Mouse (Mus musculus): ENCODE results near the gene Tesmin.
A peak's percentile ranks its signal among the peaks of the same experiment; 100 is the strongest.

Gene Tesmin

DNA sequence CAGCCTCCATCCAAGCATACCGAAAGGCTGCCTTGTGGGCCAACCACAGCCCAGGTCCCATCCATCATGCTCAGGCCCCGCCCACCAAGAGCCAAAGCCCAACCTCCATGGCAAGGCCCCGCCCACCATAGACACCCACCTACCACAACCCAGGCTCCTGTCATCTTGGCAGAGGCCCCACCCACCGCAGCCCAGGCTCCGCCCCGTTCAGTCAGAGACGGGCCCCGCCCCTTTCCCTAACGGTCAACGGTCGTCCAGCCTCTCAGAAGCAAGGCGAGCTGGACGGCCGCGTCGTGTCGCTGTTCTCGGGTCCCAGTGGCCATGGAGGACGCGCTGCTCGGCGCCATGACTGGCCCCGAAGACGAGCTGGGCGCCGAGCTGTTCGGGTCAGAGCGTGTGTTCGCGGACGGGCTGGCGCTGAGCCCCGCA is at the start of gene Tesmin:
Gene Tesmin (plus strand): TSS at position 229 of the 429 bp plus-strand sequence.
- no peak for DNase-seq (ENCODE audit: extremely low read depth, low read depth, low spot score)

DNA sequence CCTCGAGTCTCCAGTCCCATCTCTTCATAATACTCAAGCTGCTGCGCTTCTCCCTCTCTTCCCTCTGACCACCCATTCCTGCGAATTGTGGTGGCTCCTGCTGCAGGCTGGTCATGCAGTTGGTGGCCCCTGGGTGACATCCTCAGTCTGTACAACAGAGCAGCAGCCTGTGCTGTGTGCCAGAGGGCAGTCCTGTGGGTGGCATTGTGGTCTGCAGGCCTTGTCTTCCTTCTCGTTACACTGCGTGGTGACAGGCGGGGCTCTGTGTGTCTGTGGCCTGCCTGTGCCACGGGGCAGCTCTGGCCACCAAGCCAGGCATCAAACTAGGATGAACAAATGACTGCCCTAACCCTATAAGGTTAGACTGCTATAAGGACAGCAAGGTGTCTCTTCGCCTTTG is 49.5 kb upstream of the Tesmin start:
- no peak for DNase-seq (ENCODE audit: extremely low read depth, low read depth, low spot score)

DNA sequence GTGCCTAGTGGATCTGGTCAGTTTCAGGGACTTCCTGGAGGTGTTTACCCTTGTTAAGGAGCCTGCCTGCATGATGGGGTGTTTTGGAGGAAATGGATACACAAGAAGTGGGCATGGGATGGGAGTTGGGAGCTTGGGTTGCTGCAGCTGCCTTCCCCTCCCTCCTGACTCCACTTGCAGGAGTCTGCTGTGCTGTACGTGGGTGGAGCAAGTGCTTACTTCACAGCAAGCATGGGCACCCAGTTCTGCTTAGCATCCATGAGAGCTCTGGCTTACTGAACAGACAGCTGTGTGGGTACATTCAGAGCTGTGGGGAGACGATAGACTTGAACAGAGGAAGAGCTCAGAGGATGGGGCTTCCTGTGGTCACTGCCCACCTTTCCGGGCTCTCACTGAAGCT is 47.6 kb upstream of the Tesmin start:
- no peak for DNase-seq (ENCODE audit: extremely low read depth, low read depth, low spot score)

DNA sequence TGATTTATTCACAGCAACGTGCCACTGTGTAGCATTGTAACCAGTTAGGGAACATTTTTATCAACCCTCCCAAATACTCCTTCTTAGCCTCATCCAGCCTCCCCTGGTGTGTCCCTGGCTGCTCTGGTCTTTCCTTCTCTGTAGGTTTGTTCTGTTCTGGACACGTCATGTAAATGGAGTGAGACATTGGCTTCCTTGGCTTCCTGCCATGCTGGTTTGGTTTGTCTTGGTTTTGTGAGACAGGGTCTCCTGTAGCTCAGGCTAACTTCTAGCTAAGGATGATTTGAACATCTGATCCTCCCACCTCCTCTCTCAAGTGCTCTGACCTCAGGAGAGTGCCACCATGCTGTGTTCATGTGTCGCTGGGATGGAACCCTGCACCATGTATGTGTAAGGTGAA is 44.7 kb upstream of the Tesmin start:
- no peak for DNase-seq (ENCODE audit: extremely low read depth, low read depth, low spot score)

DNA sequence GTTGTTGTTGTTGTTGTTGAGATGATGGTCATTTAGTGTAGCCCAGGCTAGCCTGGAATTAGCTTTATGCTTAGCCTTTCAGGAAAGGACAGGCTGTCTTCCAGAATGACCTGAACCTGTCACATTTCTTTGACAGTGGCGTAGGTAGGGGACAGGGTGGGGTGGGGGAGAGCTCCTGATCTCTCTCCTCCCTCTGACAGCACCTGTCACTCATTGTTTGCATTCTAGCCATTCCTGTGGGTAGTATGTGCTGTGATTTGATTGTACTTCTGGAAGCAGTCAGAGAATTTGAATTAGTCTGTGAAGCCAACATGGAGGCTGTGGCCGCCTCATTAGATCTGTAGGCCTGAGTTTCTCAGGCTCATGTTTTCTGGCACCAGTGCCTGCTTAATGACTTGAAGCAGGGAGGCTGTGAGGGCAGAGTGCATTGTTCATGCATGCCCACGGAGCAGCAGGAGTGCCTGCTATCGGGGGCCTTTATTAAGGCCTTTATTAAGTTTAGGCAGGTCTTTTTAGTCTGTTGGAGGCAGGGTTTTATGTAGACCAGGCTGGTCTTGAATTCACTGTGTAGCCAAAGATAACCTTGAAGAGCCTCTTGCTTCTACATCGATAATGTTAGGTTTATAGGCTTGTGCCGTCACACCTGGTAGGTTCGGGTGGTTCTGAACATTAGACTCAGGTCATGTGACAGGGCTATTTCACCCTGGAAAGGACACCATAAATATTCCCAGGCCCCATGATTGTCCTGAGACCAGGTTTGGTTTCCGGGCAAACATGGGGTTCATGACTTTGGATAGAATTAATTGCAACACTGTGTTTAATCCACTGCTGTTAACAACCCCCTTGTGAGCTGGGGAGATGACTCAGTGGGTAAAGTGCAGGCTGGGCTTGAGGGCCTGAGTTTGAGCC is 43.8 kb upstream of the Tesmin start:
- no peak for DNase-seq (ENCODE audit: extremely low read depth, low read depth, low spot score)

DNA sequence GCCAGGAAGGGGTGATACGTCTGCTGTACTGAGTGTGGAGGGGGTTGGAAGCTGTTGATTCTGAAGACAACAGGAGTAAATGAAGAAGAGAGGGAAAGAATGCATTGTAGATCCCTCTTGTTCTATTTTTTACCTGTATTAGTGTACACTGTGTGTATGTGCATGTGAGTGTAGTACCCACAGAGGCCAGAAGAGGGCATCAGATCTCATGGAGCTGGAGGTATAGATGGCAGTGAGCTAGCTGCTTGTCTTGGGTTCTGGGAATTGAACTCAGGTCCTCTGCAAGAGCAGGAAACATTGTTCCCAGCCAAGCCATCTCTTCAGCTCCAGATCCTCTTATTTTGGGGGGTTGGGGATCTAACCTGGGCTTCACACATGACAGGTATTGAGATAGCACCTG is 40.9 kb upstream of the Tesmin start:
- DNase-seq (ENCODE audit: extremely low read depth, low read depth, low spot score) = no peak

DNA sequence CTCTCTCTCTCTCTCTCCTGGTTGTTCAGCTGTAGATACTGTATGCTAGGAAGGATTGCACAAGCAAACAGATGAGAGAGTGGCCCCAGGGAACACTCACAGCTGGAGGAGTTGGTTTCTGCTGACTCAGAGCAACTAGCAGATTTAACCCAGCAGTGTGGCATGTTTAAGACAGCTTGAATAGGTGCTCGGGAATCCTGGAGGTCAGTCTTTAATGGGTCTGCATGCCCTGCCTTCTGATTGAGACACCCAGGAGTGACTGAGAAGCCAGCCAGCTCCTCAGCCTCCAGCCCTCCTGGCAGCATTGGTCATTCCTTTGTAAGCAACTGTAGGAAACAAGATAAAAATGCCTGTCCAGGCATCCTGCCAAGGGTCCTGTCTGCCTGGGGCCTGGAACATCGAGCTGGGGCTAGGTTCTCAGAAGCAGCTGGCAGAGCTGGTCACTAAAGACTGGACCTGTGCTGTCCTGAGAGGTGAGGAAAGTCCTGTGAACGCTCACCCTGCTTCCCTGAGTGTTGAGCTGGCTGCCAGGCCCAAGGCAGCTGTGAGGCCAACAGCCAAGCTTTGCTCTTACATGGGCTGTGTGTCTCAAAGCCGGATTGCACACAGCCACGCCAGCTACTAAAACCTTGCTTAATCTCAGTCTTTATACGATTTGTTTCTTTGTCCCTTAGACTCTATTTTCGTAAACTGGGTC is 35.1 kb upstream of the Tesmin start:
- peak; percentile 83 for DNase-seq (ENCODE audit: extremely low read depth, low read depth, low spot score)

DNA sequence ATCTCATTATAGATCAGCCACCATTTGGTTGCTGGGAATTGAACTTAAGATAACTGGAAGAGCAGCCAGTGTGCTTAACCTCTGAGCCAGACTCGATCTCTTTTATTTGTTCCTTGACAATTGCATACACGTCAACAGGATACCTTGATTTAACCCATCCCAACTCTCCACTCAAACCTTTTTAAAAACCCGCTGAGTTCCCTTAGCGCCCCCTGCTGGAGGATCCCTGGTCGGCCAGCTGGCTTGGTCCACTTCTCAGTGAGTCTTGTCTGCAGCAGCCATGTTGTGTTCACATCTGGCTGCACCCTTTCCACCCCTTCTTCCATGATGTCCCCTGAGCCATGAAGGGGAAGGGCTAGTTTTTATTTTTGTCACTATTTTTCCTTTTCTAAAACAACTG is 33.6 kb upstream of the Tesmin start:
- no peak for DNase-seq (ENCODE audit: extremely low read depth, low read depth, low spot score)

DNA sequence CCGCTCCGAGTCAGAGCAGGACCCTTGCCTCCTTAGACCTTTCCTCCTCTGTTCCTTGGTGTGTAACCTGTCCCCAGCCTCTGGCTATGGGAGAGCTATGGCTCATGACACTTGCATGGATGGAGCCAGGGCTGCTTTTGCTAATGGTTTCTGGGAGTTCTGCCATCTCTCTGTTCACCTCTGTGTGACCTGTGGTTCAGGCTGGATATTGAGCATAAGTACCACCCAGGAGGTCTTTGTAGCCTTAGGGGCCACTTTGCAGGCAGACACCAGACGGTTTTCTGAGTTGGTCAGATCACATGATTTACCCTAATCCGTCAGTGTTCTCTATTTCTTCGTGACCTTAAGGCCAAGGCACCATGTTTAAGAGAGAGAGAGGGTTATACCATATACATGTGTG is 32.1 kb upstream of the Tesmin start:
- DNase-seq (ENCODE audit: extremely low read depth, low read depth, low spot score) = no peak

DNA sequence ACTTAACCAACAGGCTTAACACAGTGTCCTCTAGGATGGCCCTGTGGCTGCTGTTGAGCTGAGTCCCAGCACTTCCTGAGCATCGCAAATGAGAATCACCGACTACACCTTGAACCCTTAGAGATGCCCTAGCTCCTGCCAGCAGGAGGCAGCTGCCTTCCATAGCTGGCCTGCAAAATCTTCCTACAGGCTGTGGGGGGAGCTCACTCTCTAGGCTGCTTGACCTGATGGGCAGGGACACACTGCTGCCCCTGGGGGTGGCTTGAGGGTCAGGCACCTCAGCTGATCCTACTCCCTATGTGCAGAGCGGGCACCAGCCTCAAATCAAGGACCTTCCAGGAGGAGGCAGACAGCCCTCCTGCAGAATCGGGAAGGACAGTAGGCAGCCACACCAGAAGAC is 31.0 kb upstream of the Tesmin start:
- DNase-seq (ENCODE audit: extremely low read depth, low read depth, low spot score) = no peak

DNA sequence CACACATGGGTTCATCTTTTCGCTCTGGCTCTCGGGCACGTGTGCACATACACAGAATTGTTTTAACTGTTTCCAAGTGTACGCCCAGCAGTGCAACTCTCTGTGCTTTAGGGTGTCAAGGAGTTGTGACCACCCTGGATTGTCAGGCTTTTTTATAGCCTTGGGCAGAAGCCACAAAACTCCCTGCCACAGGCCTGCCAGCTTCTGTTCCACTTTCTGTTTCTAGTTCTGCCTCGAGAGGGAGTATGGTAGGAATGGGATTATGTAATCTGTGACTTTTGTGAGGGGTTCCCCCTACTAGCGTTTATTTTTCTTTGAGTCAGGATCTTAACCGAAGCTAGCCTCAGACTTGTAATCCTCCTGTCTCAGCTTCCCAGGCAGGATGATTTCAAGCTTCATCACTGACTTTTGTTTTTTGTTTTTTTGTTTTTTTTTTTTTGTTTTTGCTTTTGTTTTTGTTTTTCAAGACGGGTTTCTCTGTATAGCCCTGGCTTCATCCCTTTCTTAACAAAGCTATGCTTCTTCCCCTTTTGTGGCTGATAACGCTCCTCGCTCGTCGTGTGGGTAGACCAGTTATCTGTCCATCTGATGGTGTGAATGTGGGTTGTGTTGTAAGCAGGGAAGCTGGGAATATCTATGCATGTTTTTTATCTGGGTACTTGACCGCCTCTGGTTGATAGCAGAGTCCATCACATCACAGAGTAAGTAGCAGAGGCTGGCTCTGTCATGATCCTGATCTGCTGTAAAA is 28.6 kb upstream of the Tesmin start:
- DNase-seq (ENCODE audit: extremely low read depth, low read depth, low spot score) = no peak

DNA sequence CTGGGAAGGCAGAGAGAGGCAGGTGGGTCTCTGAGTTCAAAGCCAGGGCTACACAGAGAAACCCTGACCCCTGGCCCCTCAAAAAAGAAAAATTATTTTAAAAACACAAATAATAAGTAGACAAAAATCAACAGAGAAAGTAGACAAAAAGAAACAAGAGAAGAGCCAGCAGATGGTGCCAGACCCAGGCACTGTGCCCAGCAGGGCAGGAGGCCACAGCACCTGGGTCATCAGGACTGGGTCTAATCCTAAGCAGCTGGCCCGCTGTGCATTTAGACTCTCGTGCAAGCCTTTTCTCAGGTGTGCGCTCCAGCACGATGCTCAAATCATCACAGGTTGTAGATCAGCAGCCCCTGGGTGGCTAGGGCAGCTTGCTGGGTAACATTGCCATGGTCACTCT is 25.1 kb upstream of the Tesmin start:
- DNase-seq (ENCODE audit: extremely low read depth, low read depth, low spot score) = no peak

DNA sequence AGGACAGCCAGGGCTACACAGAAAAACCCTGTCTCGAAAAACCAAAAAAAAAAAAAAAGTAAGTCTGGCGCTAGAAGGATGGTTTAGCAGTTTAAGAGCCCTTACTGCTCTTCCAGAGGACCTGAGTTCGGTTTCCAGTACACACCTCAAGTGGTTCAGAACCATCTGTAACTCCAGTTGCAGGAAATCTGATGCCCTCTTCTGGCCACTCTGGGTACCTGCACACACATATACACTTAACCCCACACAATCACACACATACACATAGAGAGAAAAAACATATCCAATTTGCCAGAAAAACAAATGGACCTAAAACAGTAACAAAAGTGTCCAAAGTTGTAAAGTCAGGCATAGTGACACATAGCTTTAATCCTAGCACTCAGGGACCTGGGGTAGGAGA is 23.6 kb upstream of the Tesmin start:
- DNase-seq (ENCODE audit: extremely low read depth, low read depth, low spot score) = no peak

DNA sequence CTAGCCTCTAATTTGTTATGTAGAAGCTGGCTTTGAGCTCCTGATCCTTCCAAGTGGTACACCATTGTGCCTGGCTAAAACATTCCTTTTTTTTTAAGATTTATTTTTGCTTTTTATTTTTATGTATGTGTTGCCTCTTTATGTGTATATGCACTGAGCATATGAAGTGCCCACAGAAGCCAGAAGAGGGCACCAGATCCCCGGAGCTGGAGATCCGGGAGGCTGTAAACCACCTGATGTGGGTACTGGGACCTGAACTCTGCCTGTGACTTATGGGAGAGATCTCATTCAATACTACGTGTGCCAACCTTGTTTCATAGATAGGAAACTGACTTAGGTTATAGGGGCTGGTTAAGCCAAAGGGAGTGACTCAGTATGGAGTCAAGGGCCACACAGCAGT is 20.4 kb upstream of the Tesmin start:
- no peak for DNase-seq (ENCODE audit: extremely low read depth, low read depth, low spot score)

DNA sequence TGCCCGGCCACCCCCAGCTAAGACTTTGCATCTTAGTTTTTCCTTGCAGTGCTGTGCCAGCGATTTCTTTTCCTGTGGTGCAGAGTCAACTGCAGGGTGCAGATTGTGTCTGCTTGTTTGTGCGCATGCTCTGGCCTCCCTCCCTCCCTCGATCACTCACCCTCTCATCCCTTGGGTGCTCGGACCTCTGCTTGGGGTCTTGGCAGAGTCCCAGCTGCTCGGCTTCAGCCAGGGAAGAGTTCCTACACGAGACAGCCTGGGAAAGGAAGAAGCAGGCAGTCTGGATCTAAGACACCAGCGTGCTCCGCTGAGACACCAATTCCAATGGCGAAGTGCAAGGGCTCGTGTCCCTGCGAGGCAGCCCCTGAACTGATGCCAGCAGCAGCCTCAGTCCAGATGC is 15.3 kb upstream of the Tesmin start:
- DNase-seq (ENCODE audit: extremely low read depth, low read depth, low spot score) = no peak

DNA sequence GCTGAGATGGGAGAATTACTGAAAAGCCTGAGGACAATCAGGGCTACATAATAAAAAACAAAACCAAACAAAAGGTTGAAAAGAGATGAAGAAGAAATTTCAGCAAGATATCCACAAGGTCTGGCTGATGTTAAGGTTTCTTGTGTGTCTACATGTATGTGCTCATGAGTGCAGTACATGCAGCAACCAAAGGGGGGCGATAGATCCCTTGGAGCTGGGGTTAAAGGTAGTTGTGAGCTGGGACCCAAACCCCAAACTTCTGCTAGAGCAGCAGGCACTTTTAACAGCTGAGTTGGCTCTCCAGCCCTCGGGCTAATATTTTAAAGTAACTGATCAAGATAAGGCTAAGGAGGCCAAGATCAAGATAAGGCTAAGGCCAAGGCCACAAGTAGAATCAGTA is 14.6 kb upstream of the Tesmin start:
- no peak for DNase-seq (ENCODE audit: extremely low read depth, low read depth, low spot score)

DNA sequence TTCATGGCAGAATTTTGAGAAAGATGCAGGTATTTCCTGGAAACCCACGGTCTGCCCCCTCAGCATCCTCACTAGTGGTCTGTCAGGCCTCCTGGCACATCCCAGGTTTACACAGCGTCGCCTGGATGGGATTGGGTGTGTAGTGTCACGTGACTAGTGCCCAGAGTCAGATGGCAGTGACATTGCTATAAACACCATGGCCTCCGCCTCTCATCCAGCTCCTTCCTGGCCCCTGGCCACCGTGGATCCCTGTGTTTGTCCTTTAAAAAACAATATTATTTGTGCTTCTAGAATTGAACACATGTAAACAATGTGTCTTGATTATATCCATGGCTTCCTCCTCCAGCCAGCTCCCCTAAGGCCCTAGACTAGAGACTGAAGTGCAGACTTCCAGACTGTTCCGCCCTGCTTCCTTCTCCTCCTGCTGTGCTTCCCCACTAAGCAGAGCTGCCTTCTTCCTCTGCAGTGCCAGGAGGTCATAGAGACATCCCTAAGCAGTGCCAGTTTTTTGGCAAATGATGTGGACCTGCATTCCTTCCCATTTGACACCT is 12.6 kb upstream of the Tesmin start:
- no peak for DNase-seq (ENCODE audit: extremely low read depth, low read depth, low spot score)

DNA sequence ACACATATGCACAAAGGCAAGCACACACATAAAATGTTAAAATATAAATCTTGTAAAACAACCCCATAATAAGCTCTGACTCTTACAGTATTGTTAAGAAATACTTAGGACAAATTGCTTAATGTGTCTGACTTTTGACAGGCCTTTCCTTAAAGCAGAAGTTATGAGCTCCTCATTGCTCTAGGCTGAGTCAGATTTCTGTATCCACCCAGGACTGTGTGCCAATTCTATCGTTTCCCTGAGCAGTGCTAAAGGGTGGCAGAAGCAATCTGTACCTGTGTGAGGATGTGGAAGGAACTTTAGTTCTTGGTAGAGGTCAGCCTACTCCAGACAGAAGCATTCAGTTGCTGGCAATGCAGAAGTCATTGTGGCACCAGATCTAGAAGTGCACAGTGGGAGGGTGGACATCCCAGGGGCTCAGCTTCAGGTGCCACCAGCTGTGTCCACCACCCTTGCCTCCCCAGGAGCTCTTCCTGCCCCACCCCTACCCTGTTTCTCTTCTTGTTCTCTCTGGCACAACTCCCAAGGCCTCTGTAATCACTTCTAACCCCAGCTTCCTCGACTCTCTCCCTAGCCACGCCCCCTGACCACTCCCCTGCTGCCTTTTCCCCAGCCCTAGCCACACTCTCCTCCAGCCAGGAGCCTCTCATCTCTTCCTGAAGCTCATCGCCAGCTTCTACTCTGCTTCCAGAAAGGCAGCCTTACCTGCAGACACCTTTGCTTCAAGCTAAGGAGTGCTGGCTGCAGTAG is 11.5 kb upstream of the Tesmin start:
- peak; percentile 70 for DNase-seq (ENCODE audit: extremely low read depth, low read depth, low spot score)

DNA sequence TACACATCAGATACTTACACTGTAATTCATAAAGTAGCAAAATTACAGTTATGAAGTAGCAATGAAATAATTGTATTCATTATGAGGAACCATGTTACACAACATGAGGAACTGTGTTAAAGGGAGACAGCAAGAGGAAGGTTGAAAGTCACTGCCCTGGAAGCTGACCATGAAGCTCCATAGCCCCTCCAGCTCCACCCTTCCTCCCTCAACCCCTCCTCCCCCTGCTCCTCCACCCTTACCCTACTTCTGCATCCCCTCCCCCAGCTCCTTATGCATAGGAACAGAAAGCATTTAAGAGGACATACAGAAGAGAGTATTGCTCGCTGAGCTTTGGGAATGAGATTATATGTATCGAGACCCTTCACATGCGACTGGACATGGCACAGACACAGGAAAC is 10.0 kb upstream of the Tesmin start:
- no peak for DNase-seq (ENCODE audit: extremely low read depth, low read depth, low spot score)

DNA sequence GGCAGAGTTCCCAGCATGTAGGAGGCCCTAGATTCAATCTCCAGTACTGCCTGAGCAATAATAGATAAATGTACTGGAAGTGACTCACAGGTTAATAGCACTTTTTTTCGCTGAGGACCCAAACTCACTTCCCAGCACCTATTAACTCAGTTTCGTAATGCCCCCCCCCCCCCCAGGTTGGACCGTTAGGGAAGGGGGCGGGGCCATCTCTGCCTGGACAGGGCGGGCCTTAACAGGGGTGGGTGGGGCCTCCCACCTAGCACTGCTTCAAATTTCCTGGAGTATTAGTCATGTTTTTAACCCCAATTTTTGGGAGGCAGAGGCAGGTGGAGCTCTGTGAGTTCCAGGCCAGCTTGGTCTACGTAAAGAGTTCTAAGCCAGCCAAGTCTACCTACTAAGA is 596 bp upstream of the Tesmin start:
- no peak for DNase-seq (ENCODE audit: extremely low read depth, low read depth, low spot score)

DNA sequence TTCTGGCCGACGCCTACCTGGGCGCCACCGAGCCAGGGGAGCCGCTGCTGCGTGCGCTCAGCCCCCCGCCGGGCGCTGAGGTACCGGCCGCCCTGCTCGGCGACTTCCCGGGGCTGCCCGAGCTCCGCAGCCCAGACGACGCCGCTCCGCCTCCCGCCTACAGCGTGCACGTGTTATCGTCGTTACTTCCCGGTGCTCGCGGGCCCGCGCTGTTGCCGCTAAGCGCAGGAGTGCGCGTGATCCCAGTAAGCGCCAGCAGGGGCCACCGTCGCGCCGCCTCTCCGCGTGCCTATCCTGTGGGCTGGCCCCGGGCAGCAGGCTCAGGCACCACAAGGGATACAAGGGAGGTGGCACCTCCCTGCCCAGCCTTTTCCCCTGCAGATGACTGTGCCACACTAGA is 432 bp downstream of the Tesmin start:
- DNase-seq (ENCODE audit: extremely low read depth, low read depth, low spot score) = no peak
